Mouse (Mus musculus): Measurements from ENCODE around the gene Lrrc20. TPM values are rescaled to one million over a fixed set of nuclear protein-coding genes. Genes with fewer than 3 reads are reported as not detected.
"Not testable (repeated sequence)": the region's sequence is repeated elsewhere in the genome, so short reads cannot be mapped to it uniquely, and the experiment has no call there.

The Lrrc20 gene
- total RNA-seq, 2 experiments from 2014 or later = 15.1 to 24.4 TPM

GRCm38 (mm10) chr10:61576120-61576767 is 100.6 kb downstream of the Lrrc20 start:
- peak; percentile 71 to 74 for DNase-seq

- no peak for DNase-seq
Observed at GRCm38 (mm10) chr10:61587241-61587849, 111.7 kb downstream of the Lrrc20 start.

GRCm38 (mm10) chr10:61597991-61598390 is 122.4 kb downstream of the Lrrc20 start:
- no peak for DNase-seq

- DNase-seq = no peak
Observed at GRCm38 (mm10) chr10:61599556-61600114, 124.0 kb downstream of the Lrrc20 start.

- DNase-seq = peak; percentile 69 to 81
Observed at GRCm38 (mm10) chr10:61602283-61603033, 126.9 kb downstream of the Lrrc20 start.

GRCm38 (mm10) chr10:61604376-61605065 is 128.9 kb downstream of the Lrrc20 start:
- DNase-seq = no peak

GRCm38 (mm10) chr10:61605381-61605780 is 129.8 kb downstream of the Lrrc20 start:
- not testable (repeated sequence) for DNase-seq

GRCm38 (mm10) chr10:61605851-61606250 is 130.2 kb downstream of the Lrrc20 start:
- DNase-seq = peak; percentile 67 to 75

- peak in 1 of 2 experiments; percentile 20 for DNase-seq
Observed at GRCm38 (mm10) chr10:61608233-61608632, 132.6 kb downstream of the Lrrc20 start.

- DNase-seq = peak; percentile 41 to 67
Observed at GRCm38 (mm10) chr10:61610650-61611235, 135.1 kb downstream of the Lrrc20 start.

- DNase-seq = no peak
Observed at GRCm38 (mm10) chr10:61614311-61614710, 138.7 kb downstream of the Lrrc20 start.

GRCm38 (mm10) chr10:61618528-61618927 is 142.9 kb downstream of the Lrrc20 start:
- no peak for DNase-seq

- no peak for DNase-seq
Observed at GRCm38 (mm10) chr10:61621681-61622080, 146.1 kb downstream of the Lrrc20 start.

GRCm38 (mm10) chr10:61623874-61624273 is 148.3 kb downstream of the Lrrc20 start:
- DNase-seq = not testable (repeated sequence)

GRCm38 (mm10) chr10:61624771-61625170 is 149.2 kb downstream of the Lrrc20 start:
- DNase-seq = no peak

GRCm38 (mm10) chr10:61625381-61626257 is 150.0 kb downstream of the Lrrc20 start:
- peak; percentile 22 to 41 for DNase-seq

- peak; percentile 15 to 53 for DNase-seq
Observed at GRCm38 (mm10) chr10:61626551-61626950, 150.9 kb downstream of the Lrrc20 start.

- DNase-seq = peak; percentile 23 to 31
Observed at GRCm38 (mm10) chr10:61627195-61627937, 151.8 kb downstream of the Lrrc20 start.

- peak; percentile 61 to 71 for DNase-seq
Observed at GRCm38 (mm10) chr10:61627938-61628250, 152.3 kb downstream of the Lrrc20 start.
